Comparison of ENCODE assay signal across 8 mouse cellular contexts in genomic region chr1:191396897-191397849, GRCm38 (mm10). TPM values are rescaled to one million over a fixed set of nuclear protein-coding genes. Genes with fewer than 3 reads are reported as not detected.
DNase-seq lines count a peak whose midpoint lies in the region; ATAC-seq and TF ChIP-seq lines count a peak whose summit lies in the region.

No protein-coding gene starts in this region.

- WGBS in forebrain, embryonic 15.5 days, result 1% methylated on average over 79 of the region's 82 CpGs
- 1% methylated on average over 80 of the region's 82 CpGs for WGBS in lung, adult 2 months

- peak; percentile 99 for TF ChIP-seq POLR2A in lung, adult 2 months (IDR thresholded peaks at IDR 0.05; ENCODE audit: borderline replicate concordance, extremely low read depth, low read depth, low read length)

- peaks cover 0 to 2% of the 10 kb centered on the region in 2 experiments; a peak in 1 of 4 replicates for H3K4me1 ChIP-seq in ES-E14 (ENCODE audit: control insufficient read depth in 2 of 2, insufficient read depth in 2 of 2, low read length in 2 of 2, poor library complexity in 1 of 2)
- peaks cover 18% of the 10 kb centered on the region for H3K4me1 ChIP-seq in forebrain, embryonic 15.5 days
- H3K4me1 ChIP-seq in lung, adult 2 months (ENCODE audit: control insufficient read depth, insufficient read depth, low read length), result peaks cover 8% of the 10 kb centered on the region

- TF ChIP-seq CTCF in lung, adult 2 months (IDR thresholded peaks at IDR 0.05; ENCODE audit: insufficient read depth, low read length), result no peak

- in situ Hi-C loops in ES-E14 (cut with MboI; ENCODE audit: low sequenced_read_pairs in 2 of 2, unreplicated experiment in 2 of 2), result no loop called here

- peak; percentile 99 for ATAC-seq in forebrain, embryonic 15.5 days (replicated peaks)
- peak; percentile 82 for ATAC-seq in neutrophil, adult 5-6 weeks (ENCODE audit: extremely low read depth, insufficient number of reproducible peaks, low FRiP score, poor library complexity, severe bottlenecking)

- H3K9me3 ChIP-seq in ES-E14 (ENCODE audit: control insufficient read depth, insufficient read depth, low read depth, low read length), result no peaks in the 10 kb centered on the region
- no peaks in the 10 kb centered on the region for H3K9me3 ChIP-seq in forebrain, embryonic 15.5 days

- peak; percentile 98 for DNase-seq in ES-E14 (ENCODE audit: low read depth, low spot score)
- peak; percentile 99 for DNase-seq in cerebellum, adult 11-12 months
- peak; percentile 99 for DNase-seq in heart, postnatal 25 days (ENCODE audit: low spot score)
- peak; percentile 98 to 100 for DNase-seq in layer of hippocampus, adult 18-20 months (ENCODE audit: low spot score in 2 of 2)
- peak; percentile 99 for DNase-seq in lung, adult 2 months
- DNase-seq in thymus, adult 18-20 months, result peak; percentile 100

- peak overlapping the region; percentile 98 for H3K27ac ChIP-seq in ES-E14 (ENCODE audit: insufficient read depth, low read depth, low read length, poor library complexity, severe bottlenecking)
- H3K27ac ChIP-seq in forebrain, embryonic 15.5 days (replicated peaks), result peak overlapping the region; percentile 97

- intact Hi-C loops in heart, postnatal 25 days (cut with DNase I), result loop anchor here (5.0 kb wide), 1 partner anchor 65 kb away; no protein-coding TSS in a partner anchor

- peak overlapping the region; percentile 56 for H3K4me2 ChIP-seq in forebrain, embryonic 15.5 days (replicated peaks)

- no peaks in the 10 kb centered on the region for H3K36me3 ChIP-seq in ES-E14 (ENCODE audit: control insufficient read depth, insufficient read depth, low read length, poor library complexity, severe bottlenecking)
- H3K36me3 ChIP-seq in forebrain, embryonic 15.5 days, result no peaks in the 10 kb centered on the region

- no peaks in the 10 kb centered on the region for H3K27me3 ChIP-seq in forebrain, embryonic 15.5 days

- peak overlapping the region; percentile 96 to 98 for H3K4me3 ChIP-seq in ES-E14 (ENCODE audit: insufficient read depth in 1 of 2, low read depth in 1 of 2, low read length in 2 of 2, poor library complexity in 1 of 2, severe bottlenecking in 1 of 2)
- peak overlapping the region; percentile 73 for H3K4me3 ChIP-seq in forebrain, embryonic 15.5 days
- H3K4me3 ChIP-seq in lung, adult 2 months (replicated peaks; ENCODE audit: extremely low read depth, low read depth, low read length), result peak overlapping the region; percentile 87

- H3K9ac ChIP-seq in ES-E14 (ENCODE audit: insufficient read depth, low read depth, low read length, poor library complexity, severe bottlenecking), result peak overlapping the region; percentile 98
- H3K9ac ChIP-seq in forebrain, embryonic 15.5 days (replicated peaks), result peak overlapping the region; percentile 59

TF ChIP-seq in ES-E14, 5 proteins besides CTCF, POLR2A, EP300 and RAD21:
- TF ChIP-seq HCFC1 (IDR thresholded peaks at IDR 0.05; ENCODE audit: borderline replicate concordance, insufficient read depth, low read length) (peak; percentile 42; the same call in 1 of the 2 replicates), ZNF384 (IDR thresholded peaks at IDR 0.05; ENCODE audit: low read depth, low read length) (no peak), CHD2 (IDR thresholded peaks at IDR 0.05; ENCODE audit: low read depth, low read length) (peak; percentile 66; the same call in 1 of the 2 replicates)

RNA-seq across cellular contexts. Expression of gene Ppp2r5a, which starts 5.9 kb away (rescaled TPM):
- 47.3 and 47.5 TPM in 2 replicates for total RNA-seq in ES-E14 (2012; rRNA removed)
- 10.5 and 10.6 TPM in 2 replicates for polyA plus RNA-seq in forebrain, embryonic 15.5 days (2015; fragmentation: Nextera tagmentation; extraction: Ambion mirVana)
- 100 to 1,000 TPM; 103 to 110 TPM for total RNA-seq in heart, postnatal 25 days (2021)
- total RNA-seq in layer of hippocampus, adult 18-20 months (2021), result 10 to 100 TPM; 74.6 to 79.3 TPM
- 91.0 and 94.6 TPM in 2 replicates for polyA plus RNA-seq in lung, adult 2 months (2012; rRNA removed)
- total RNA-seq in neutrophil, adult 5-6 weeks (2017), result 341 and 410 TPM in 2 replicates

Comparison
In these comparisons a context has a peak if more than half of its experiments do, and no peak if none do; other contexts are left out.
1. Peak in every context shown above with its lines: DNase-seq, ATAC-seq, H3K4me3 ChIP-seq and H3K27ac ChIP-seq.